Mouse (Mus musculus) heart, embryonic 14.5 days (tissue): ENCODE results near the gene Ddit4. TPM values are rescaled to one million over a fixed set of nuclear protein-coding genes. Genes with fewer than 3 reads are reported as not detected.

Experiments used
- ATAC-seq: fragments of 200-750 bp; cut with Nextera tagmentation; 2 replicates; pipeline ENCODE4 v1.8.0; 2017; ENCODE audit warnings: low read depth, moderate TSS enrichment; ENCODE audit not compliant: insufficient number of reproducible peaks, insufficient read depth, low FRiP score
- H3K27ac ChIP-seq, 2 experiments: fragments of 200-500 bp in 1 of 2; fragments of 300-500 bp in 1 of 2; sonication (generic) in 1 of 2; replicated peaks in 1 of 2; 2 replicates each; pipeline ENCODE4 v1.5.1; 2012 to 2014; ENCODE audit warnings: low read depth in 2 of 2, low read length in 2 of 2, control low read depth in 1 of 2, mild to moderate bottlenecking in 1 of 2, mixed read lengths in 1 of 2; ENCODE audit not compliant: control insufficient read depth in 1 of 2, insufficient read depth in 1 of 2
- H3K27me3 ChIP-seq: fragments of 300-500 bp; sonication (generic); 2 replicates; pipeline ENCODE4 v1.6.1; 2014; ENCODE audit warnings: mild to moderate bottlenecking, low read length, control low read depth; ENCODE audit not compliant: control insufficient read depth, insufficient read depth
- H3K36me3 ChIP-seq: fragments of 300-500 bp; sonication (generic); 2 replicates; pipeline ENCODE4 v1.6.1; 2014; ENCODE audit warnings: mild to moderate bottlenecking, control low read depth, low read length, mixed read lengths; ENCODE audit not compliant: control insufficient read depth, insufficient read depth
- H3K4me1 ChIP-seq, 2 experiments: fragments of 200-500 bp in 1 of 2; fragments of 300-500 bp in 1 of 2; sonication (generic) in 1 of 2; 2 replicates each; pipeline ENCODE4 v1.6.1; 2012 to 2014; ENCODE audit warnings: low read length in 2 of 2, control low read depth in 1 of 2, mixed read lengths in 1 of 2; ENCODE audit not compliant: control insufficient read depth in 2 of 2, insufficient read depth in 2 of 2
- H3K4me2 ChIP-seq: fragments of 300-500 bp; sonication (generic); 2 replicates; pipeline ENCODE4 v1.6.1; 2014; ENCODE audit warnings: mild to moderate bottlenecking, low read length
- H3K4me3 ChIP-seq, 2 experiments: fragments of 200-500 bp in 1 of 2; fragments of 300-500 bp in 1 of 2; sonication (generic) in 1 of 2; 2 replicates each; pipeline ENCODE4 v1.5.1; 2012 to 2014; ENCODE audit warnings: low read length in 2 of 2, mild to moderate bottlenecking in 2 of 2, control low read depth in 1 of 2, low read depth in 1 of 2, moderate library complexity in 1 of 2; ENCODE audit not compliant: control insufficient read depth in 1 of 2, insufficient read depth in 1 of 2
- H3K9ac ChIP-seq: fragments of 300-500 bp; sonication (generic); 2 replicates; pipeline ENCODE4 v1.6.1; 2014; ENCODE audit warnings: mild to moderate bottlenecking, low read length
- H3K9me3 ChIP-seq: fragments of 300-500 bp; sonication (generic); 2 replicates; pipeline ENCODE4 v1.6.1; 2016; ENCODE audit warnings: low read length, control low read depth; ENCODE audit not compliant: control insufficient read depth
- WGBS: fragments of 180-500 bp; shearing (Covaris S2); extraction: QIAGEN DNeasy Blood & Tissue Kit; methylation state at CpG from one replicate; pipeline ENCODE4 v1.1.7; 2014; 5-methylcytosine and 5-hydroxymethylcytosine counted together
- polyA plus RNA-seq: library from polyadenylated mRNA; unstranded; fragments of >200 nt; fragmentation: Nextera tagmentation; extraction: Ambion mirVana; gene quantifications from 2 replicates; pipeline ENCODE4 v1.2.1, GENCODE M21; 2014

Ddit4 gene
- polyA plus RNA-seq, 1 experiment from 2014 or later, result 2.4 TPM

DNA sequence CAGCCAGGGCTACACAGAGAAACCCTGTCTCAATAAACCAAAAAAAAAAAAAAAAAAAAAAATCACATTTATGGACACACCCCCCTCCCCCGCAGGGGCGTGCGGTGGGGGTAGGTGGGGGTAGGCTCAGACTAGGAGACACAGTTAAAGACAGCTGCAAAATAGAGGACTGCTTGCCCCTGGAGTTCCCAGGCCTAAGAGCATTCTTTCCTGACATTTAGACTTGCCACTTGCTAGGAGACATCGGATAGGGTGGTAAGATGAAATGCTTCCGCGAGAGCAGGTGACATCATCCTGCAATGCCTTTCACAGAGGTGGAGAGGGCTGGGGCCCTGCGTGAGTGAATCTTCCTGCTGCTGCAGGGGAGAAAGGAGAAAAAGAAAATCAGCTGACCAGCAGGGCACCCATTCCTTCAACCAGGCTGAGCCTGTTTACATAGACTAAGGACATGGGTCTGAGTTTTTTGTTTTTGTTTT lies 2.0 kb upstream of the Ddit4 start:
- Histone ChIP-seq H3K4me3 (no peak overlapping the region), H3K9ac (no peak overlapping the region), H3K9me3 (no peaks in the 10 kb centered on the region), H3K4me1 (peaks cover 22 to 37% of the 10 kb centered on the region in 2 experiments), H3K27me3 (peaks cover 4% of the 10 kb centered on the region; the same call in 1 of the 2 replicates), H3K4me2 (no peak overlapping the region), H3K27ac (no peak overlapping the region), H3K36me3 (peaks cover 14% of the 10 kb centered on the region; the same call in 1 of the 2 replicates)
- WGBS, result 22% methylated on average over 7 of the region's 7 CpGs
- no peak for ATAC-seq

DNA sequence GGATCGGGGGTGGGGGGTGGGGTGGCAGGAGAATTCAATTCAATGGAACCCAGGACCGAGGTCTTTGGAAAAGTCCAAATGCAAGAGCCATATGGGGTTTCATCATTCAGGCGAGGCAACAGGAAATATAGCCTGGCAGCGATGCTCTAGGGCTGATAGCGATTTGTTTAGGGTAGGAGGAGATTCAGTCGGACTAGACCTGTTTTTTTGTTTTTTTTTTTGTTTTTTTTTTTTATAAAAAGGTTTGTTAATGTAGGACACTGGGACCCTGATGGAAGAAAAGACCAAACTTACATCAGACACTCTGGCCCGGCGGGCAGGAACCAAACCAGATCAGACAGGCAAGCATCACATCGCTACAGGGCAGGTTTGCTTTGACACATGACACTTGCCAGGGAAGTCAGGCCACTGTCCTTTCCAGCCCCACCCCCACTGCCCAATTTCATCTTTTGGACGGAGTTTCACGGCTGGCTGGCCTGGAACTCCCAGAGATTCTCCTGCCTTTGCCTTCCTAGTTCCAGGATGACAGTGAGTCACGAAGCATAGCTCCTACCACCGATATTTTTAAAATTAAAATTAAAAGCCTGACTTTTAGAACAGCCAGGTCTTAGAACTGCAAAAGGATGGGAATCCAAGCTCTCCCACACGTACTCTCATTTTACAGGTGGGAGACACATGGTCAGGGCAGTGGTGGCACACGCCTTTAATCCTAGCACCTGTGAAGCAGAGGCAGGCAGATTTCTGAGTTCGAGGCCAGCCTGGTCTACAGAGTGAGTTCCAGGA lies 1.3 kb upstream of the Ddit4 start:
- whole genome bisulfite sequencing, result 27% methylated on average over 16 of the region's 16 CpGs
- Histone ChIP-seq H3K4me3 (peak overlapping the region in 1 of 2 experiments; percentile 73; a peak in 2 of 4 replicates), H3K36me3 (peaks cover 14% of the 10 kb centered on the region; the same call in 1 of the 2 replicates), H3K27me3 (no peaks in the 10 kb centered on the region), H3K4me1 (peaks cover 24 to 37% of the 10 kb centered on the region in 2 experiments), H3K4me2 (peak overlapping the region; percentile 68), H3K9me3 (no peaks in the 10 kb centered on the region), H3K27ac (peak overlapping the region in 1 of 2 experiments; percentile 96; a peak in 2 of 4 replicates), H3K9ac (peak overlapping the region; percentile 87)
- no peak for ATAC-seq

DNA sequence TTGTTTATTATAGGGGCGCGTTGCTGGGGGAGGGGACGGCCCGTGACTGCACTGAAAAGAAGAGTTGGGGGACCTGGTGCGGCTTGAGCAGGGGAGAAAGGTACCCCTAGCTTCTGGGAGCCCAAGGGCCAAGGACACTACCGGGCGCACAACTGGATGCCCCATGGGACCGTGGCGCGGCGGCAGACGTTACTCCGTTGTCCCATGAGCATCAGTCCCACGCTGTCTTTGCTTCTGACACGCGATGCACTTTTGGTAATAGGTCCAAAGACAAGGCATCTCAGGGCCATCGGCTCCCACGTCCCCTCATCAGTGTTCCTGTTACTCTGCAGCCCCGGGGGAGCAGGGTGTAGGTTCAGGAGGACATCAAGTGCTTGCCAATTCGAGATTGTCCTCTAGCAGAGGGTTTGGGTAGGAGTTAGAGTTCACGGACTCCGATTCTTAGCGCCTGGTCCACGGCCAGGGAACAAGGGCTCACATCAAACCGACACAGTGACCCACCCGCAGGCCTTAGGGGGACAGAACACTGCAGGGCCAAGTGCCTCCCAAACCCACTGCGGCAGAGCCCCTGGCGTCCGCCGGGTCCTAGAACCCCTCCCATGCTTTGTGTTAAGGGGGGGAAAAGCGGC lies 632 bp upstream of the Ddit4 start:
- H3K4me3 ChIP-seq, result peak overlapping the region; percentile 54 to 73
- no peaks in the 10 kb centered on the region for H3K9me3 ChIP-seq
- peak overlapping the region; percentile 93 to 96 for H3K27ac ChIP-seq
- ATAC-seq, result no peak; the same call in 1 of the 2 replicates
- peaks cover 18 to 36% of the 10 kb centered on the region in 2 experiments for H3K4me1 ChIP-seq
- peak overlapping the region; percentile 68 for H3K4me2 ChIP-seq
- no peaks in the 10 kb centered on the region for H3K27me3 ChIP-seq
- under 1% methylated on average over 31 of the region's 31 CpGs for WGBS
- H3K9ac ChIP-seq, result peak overlapping the region; percentile 87
- H3K36me3 ChIP-seq, result peaks cover 14% of the 10 kb centered on the region; the same call in 1 of the 2 replicates

DNA sequence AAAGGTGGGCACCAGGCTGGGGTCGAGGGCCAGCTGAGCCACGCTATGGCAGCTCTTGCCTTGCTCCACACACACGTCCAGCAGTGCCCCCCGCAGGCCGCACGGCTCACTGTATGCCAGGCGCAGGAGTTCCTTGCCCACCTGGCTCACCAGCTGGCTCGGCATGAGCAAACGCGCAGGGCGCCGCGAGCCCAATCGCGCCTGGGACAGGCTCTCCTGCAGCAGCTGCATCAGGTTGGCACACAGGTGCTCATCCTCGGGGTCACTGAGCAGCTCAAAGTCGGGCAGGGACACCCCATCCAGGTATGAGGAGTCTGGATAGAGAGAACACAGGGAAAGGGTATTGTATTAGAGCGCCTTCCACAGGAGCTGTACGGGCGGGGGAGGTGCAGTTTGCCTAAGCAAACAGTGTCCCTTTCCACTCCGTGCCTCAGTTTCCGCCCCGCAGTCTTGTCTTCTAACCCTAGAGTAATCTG lies 880 bp downstream of the Ddit4 start:
- Histone ChIP-seq H3K9me3 (no peaks in the 10 kb centered on the region), H3K27me3 (no peaks in the 10 kb centered on the region), H3K4me2 (peak overlapping the region; percentile 68), H3K4me1 (peaks cover 18 to 35% of the 10 kb centered on the region in 2 experiments), H3K36me3 (peaks cover 14% of the 10 kb centered on the region; the same call in 1 of the 2 replicates), H3K4me3 (peak overlapping the region; percentile 65 to 73), H3K27ac (peak overlapping the region in 1 of 2 experiments; percentile 75; a peak in 2 of 4 replicates), H3K9ac (peak overlapping the region; percentile 89)
- 2% methylated on average over 23 of the region's 23 CpGs for WGBS
- ATAC-seq, result peak; percentile 47

DNA sequence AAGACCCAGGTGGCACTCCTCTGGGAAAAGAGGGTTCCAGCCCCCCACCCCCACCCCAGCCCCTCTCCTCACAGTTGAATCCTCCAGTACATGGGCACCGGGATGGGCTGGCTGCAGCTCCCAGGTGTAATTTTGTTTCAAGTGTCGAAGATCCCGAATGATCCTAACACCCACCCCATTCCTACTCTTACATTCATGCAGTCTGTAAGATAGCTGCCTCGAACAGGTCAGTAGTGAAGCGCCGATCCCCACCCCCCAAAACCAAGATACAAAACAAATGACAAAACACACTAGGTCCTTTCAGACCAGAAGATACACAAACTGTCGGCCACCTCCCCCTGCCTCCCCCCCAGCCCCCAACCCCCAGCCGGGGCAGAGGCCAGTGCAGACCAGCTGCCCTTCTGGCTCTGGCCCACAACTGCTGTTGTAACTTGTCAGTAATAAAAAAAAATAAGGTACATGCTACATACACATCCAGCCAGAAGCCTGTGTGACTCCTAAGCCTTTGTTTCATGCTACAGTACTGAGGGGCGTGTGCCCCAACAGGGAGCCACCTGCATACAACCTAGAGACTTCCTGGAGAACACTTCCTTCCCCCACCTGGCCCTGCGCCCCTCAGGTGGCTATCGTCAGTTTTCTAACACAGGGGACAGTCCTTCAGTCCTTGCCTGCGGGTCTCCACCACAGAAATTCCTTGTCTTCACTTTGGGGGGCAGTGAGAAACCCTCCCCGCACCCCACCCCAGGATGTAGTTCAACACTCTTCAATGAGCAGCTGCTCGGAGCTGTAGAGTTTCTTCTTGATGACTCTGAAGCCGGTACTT lies 1.6 kb downstream of the Ddit4 start:
- WGBS, result 40% methylated on average over 15 of the region's 15 CpGs
- peak overlapping the region; percentile 89 for H3K9ac ChIP-seq
- no peaks in the 10 kb centered on the region for H3K9me3 ChIP-seq
- H3K4me3 ChIP-seq, result peak overlapping the region; percentile 65 to 73
- peak overlapping the region; percentile 68 for H3K4me2 ChIP-seq
- peaks cover 18 to 35% of the 10 kb centered on the region in 2 experiments for H3K4me1 ChIP-seq
- peak overlapping the region in 1 of 2 experiments; percentile 75; a peak in 2 of 4 replicates for H3K27ac ChIP-seq
- ATAC-seq, result no peak
- peaks cover 14% of the 10 kb centered on the region; the same call in 1 of the 2 replicates for H3K36me3 ChIP-seq
- H3K27me3 ChIP-seq, result no peaks in the 10 kb centered on the region

DNA sequence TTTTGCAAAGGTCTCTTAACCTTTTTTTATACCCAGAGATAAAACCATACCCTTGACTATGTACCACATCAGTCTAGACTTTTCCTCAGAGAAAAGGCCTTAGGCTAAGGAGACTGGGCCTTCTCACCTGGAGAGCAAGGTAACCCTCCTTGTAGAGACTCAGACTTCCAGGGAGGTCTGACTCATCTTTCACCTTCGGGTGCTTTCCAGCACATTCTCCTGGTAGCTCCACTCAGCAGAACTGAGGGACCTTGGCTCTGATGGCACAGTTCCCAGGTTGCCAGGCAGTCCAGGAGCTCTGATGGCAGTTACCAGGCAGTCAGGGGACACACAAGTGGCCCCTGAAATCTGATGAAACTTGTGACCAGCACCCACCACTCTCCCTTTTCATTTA lies 2.4 kb downstream of the Ddit4 start:
- peak overlapping the region; percentile 89 for H3K9ac ChIP-seq

More for the DNA sequence above, 2.4 kb downstream of the Ddit4 start:
- peak overlapping the region in 1 of 2 experiments; percentile 73; a peak in 2 of 4 replicates for H3K4me3 ChIP-seq
- peak overlapping the region; percentile 68 for H3K4me2 ChIP-seq
- no peaks in the 10 kb centered on the region for H3K27me3 ChIP-seq
- peaks cover 14% of the 10 kb centered on the region; the same call in 1 of the 2 replicates for H3K36me3 ChIP-seq
- no peak for ATAC-seq
- peaks cover 18 to 35% of the 10 kb centered on the region in 2 experiments for H3K4me1 ChIP-seq
- peak overlapping the region; percentile 34 to 61; a peak in 3 of 4 replicates for H3K27ac ChIP-seq
- no peaks in the 10 kb centered on the region for H3K9me3 ChIP-seq
- WGBS, result 43% methylated on average over 1 of the region's 1 CpGs
